Mouse (Mus musculus): Measurements from ENCODE around the gene Spata46.

DNA sequence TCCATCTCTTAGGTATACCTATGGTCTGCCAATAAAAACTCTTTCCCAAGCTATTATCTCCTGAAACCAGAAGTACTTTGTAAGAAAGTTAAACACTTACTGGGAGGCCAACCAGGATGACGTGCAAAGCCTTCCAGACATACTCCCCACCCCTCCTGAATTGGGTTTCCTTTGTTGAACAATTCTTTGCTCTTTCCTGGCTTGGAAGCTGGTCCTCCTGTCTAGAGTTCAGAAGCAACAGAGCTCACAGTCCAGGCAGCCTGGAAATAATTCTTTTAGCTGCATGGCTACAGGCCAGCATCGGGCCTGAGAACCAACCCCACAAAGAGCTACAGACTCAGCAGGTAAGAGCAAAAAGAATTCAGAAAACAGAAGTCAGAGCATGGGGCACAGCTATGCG is 37.7 kb downstream of the Spata46 start:
- TF ChIP-seq POLR2A (IDR thresholded peaks at IDR 0.05; ENCODE audit: low read depth, low read length) (no peak), CTCF (conservative IDR thresholded peaks at IDR 0.05; ENCODE audit: insufficient read depth, insufficient read length, low read depth, low read length) (no peak)
